Mouse (Mus musculus): ENCODE results near the gene Dnah9. TPM values are rescaled to one million over a fixed set of nuclear protein-coding genes. Genes with fewer than 3 reads are reported as not detected.

The Dnah9 gene
- total and polyA plus RNA-seq, 3 experiments = 0.01 TPM; not detected in 2

DNA sequence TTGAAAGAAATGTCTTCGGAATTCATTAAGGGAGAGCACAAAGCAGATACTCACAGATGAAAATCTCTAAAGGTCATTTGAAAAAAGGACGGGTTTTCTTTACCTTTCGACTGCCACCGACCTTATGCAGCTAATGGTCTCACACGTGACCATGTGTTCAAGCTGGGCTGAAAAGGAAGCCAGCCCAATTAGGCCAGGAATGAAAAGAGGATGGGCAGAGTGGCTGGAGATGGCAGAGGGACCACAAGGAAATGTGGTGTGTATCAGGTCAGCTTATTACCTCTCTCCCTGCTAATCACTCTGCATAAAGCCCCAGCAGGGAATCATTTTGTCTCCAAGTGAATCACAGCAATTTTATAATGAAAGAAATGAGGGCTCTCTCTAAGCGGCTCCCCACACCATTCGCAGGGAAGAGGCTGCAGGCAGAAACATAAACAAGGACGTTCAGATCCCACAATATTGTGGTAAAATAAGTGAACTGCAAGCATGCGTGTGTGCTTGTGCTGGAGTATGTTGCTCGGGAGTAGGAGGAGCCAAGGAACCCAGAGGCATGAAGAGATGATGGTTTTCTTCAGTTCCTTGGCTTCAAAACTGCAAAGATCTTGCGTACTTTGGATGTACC lies 27.6 kb downstream of the Dnah9 start:
- H3K9me3 ChIP-seq (replicated peaks; ENCODE audit: insufficient read depth, low read length) = no peaks in the 10 kb centered on the region

GRCm38 (mm10) chr11:66134826-66135225 lies 33.5 kb downstream of the Dnah9 start:
- Histone ChIP-seq H3K9ac (ENCODE audit: control insufficient read depth, low read depth, low read length, poor library complexity, severe bottlenecking) (no peak overlapping the region), H3K27me3 (ENCODE audit: control insufficient read depth in 1 of 2, insufficient read depth in 2 of 2, low read length in 2 of 2) (no peaks in the 10 kb centered on the region), H3K9me3 (replicated peaks; ENCODE audit: insufficient read depth, low read length) (no peaks in the 10 kb centered on the region), H3K79me2 (ENCODE audit: control insufficient read depth, insufficient read depth, low read length, poor library complexity) (no peaks in the 10 kb centered on the region), H3K4me1 (ENCODE audit: control insufficient read depth in 1 of 2, insufficient read depth in 2 of 2, low read length in 2 of 2) (no peaks in the 10 kb centered on the region), H3K27ac (ENCODE audit: control insufficient read depth, low read depth, low read length) (no peak overlapping the region), H3K4me3 (ENCODE audit: control insufficient read depth in 1 of 2, insufficient read depth in 1 of 2, low read depth in 2 of 2, low read length in 2 of 2) (no peak overlapping the region), H3K36me3 (ENCODE audit: control insufficient read depth in 1 of 2, insufficient read depth in 2 of 2, low read length in 2 of 2) (no peaks in the 10 kb centered on the region)
- TF ChIP-seq MEF2A (IDR thresholded peaks at IDR 0.05; ENCODE audit: extremely low read depth, insufficient replicate concordance, low read depth, low read length, poor library complexity, severe bottlenecking) (no peak), BHLHE40 (IDR thresholded peaks at IDR 0.05; ENCODE audit: borderline replicate concordance, low read depth, low read length) (no peak), POLR2AphosphoS5 (IDR thresholded peaks at IDR 0.05; ENCODE audit: borderline replicate concordance, low read depth, low read length) (no peak), MAX (IDR thresholded peaks at IDR 0.05; ENCODE audit: low read length) (no peak), POLR2AphosphoS2 (IDR thresholded peaks at IDR 0.05; ENCODE audit: low read length) (no peak), CHD2 (IDR thresholded peaks at IDR 0.05; ENCODE audit: low read length) (no peak), CTCF (IDR thresholded peaks at IDR 0.05 in 2 of 3, conservative IDR thresholded peaks at IDR 0.05 in 1 of 3; ENCODE audit: control insufficient read depth in 1 of 3, insufficient read depth in 1 of 3, low read depth in 2 of 3, low read length in 3 of 3, poor library complexity in 1 of 3, severe bottlenecking in 1 of 3) (no peak), USF1 (IDR thresholded peaks at IDR 0.05; ENCODE audit: low read depth, low read length) (no peak), MAFK (IDR thresholded peaks at IDR 0.05; ENCODE audit: borderline replicate concordance, low read depth, low read length) (no peak), ZC3H11A (IDR thresholded peaks at IDR 0.05; ENCODE audit: low read depth, low read length) (no peak), TAL1 (IDR thresholded peaks at IDR 0.05; ENCODE audit: low read length) (no peak), MAZ (IDR thresholded peaks at IDR 0.05; ENCODE audit: low read depth, low read length) (no peak), GATA1 (IDR thresholded peaks at IDR 0.05; ENCODE audit: low read depth, low read length) (no peak), NELFE (IDR thresholded peaks at IDR 0.05; ENCODE audit: low read depth, low read length) (no peak), ELF1 (IDR thresholded peaks at IDR 0.05; ENCODE audit: low read depth, low read length) (no peak), TBP (IDR thresholded peaks at IDR 0.05; ENCODE audit: low read depth, low read length) (no peak)
- no peak for DNase-seq (ENCODE audit: low read depth, low spot score)

More for the DNA sequence above, 27.6 kb downstream of the Dnah9 start:
- Histone ChIP-seq H3K9ac (ENCODE audit: control insufficient read depth, low read depth, low read length, poor library complexity, severe bottlenecking) (no peak overlapping the region), H3K27ac (ENCODE audit: control insufficient read depth, low read depth, low read length) (no peak overlapping the region), H3K79me2 (ENCODE audit: control insufficient read depth, insufficient read depth, low read length, poor library complexity) (no peaks in the 10 kb centered on the region), H3K4me3 (ENCODE audit: control insufficient read depth in 1 of 2, insufficient read depth in 1 of 2, low read depth in 2 of 2, low read length in 2 of 2) (no peak overlapping the region), H3K4me1 (ENCODE audit: control insufficient read depth in 1 of 2, insufficient read depth in 2 of 2, low read length in 2 of 2) (no peaks in the 10 kb centered on the region), H3K36me3 (ENCODE audit: control insufficient read depth in 1 of 2, insufficient read depth in 2 of 2, low read length in 2 of 2) (no peaks in the 10 kb centered on the region), H3K27me3 (ENCODE audit: control insufficient read depth in 1 of 2, insufficient read depth in 2 of 2, low read length in 2 of 2) (no peaks in the 10 kb centered on the region)
- no peak for DNase-seq (ENCODE audit: low read depth, low spot score)
- TF ChIP-seq GATA1 (IDR thresholded peaks at IDR 0.05; ENCODE audit: low read depth, low read length) (no peak), MYC (IDR thresholded peaks at IDR 0.05; ENCODE audit: low read depth, low read length) (no peak), ZC3H11A (IDR thresholded peaks at IDR 0.05; ENCODE audit: low read depth, low read length) (no peak), USF1 (IDR thresholded peaks at IDR 0.05; ENCODE audit: low read depth, low read length) (no peak), NELFE (IDR thresholded peaks at IDR 0.05; ENCODE audit: low read depth, low read length) (no peak), KAT2A (conservative IDR thresholded peaks at IDR 0.05; ENCODE audit: low read depth, low read length) (no peak), RCOR1 (IDR thresholded peaks at IDR 0.05; ENCODE audit: low read depth, low read length) (no peak)
